Mouse (Mus musculus) heart, adult 18-20 months (tissue): ENCODE measurements around the gene Prss38. TPM values are rescaled to one million over a fixed set of nuclear protein-coding genes. Genes with fewer than 3 reads are reported as not detected.

Source experiments
- DNase-seq, 2 experiments: peaks; one replicate each; pipeline ENCODE4 v3.0.0; 2021 to 2022; ENCODE audit warnings: mixed read lengths in 1 of 2
- long read RNA-seq, 2 experiments: library from polyadenylated mRNA; stranded (forward); transcript quantifications; one replicate each; pipeline ENCODE4 v2.0.0; 2021
- total RNA-seq, 2 experiments: library from RNA; stranded (reverse); gene quantifications; 2 replicates each; pipeline ENCODE4 v1.2.3; 2021

Gene Prss38
- not detected for total RNA-seq
- long read RNA-seq, experiment 1: 0 reads
- long read RNA-seq, experiment 2: 0 reads

DNA sequence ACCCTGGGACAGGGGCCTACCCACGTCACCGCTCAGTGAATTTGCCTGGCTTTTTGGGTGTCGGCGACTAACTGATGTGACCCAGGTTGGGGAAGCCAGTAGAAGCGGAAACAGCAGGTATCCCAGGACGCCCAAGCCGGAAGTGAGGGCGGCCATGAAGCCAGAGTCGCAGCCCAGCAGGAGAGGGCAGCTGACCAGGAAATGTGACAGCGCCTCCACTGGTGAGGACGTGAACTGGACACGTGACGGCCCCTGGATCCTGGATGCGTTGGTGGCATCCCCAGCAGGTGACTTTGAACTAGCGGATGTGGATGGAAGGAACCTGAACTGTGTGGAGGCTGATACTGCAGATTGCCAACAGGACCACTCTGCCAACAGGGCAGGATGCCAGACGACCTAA lies at the start of gene Prss38:
Gene Prss38, minus strand, starts transcription at position 183 of the 400 bp plus-strand sequence.
- no peak for DNase-seq

- no peak for DNase-seq
Measured at GRCm38 (mm10) chr11:59423010-59423588, 47.6 kb upstream of the Prss38 start.

DNA sequence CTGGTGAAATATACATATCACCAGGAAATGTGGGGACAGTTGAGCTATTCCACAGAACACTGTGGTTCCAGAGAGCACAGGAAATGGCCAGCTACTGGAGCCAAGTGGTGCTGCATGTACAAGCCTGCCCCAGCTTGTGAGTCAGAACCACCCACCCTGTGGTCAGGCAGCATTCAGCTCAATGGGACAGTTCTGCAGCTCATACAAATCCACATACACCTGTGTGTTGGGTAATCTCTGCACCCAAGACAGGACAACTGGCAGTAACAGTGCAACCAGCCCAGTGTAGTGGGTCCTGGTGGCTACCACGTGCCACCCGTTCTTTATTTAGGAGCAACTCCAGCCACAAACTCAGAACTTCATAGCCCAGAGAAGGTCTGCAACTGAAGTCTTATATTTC lies 46.5 kb upstream of the Prss38 start:
- no peak for DNase-seq

- peak in 1 of 2 experiments; percentile 26 for DNase-seq
Measured at GRCm38 (mm10) chr11:59421436-59421835, 46.0 kb upstream of the Prss38 start.

DNA sequence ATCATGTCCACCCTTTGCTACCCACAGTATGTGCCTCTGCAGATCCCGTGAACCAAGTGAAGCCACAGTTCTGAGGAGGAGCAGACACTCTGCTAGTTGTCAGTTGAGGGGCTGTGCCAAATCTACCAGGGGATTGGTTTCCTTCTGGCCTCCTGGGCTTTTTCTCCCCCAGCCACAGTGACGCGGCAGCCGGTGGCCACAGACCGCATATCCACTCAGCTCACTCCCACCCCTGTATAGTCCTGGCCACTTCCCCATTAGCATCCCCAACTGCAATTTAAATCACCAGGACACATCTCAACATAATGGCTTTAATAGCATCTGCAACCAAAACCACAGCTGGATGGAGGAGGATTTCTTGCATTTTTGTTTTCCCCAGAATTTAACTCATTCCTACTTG lies 43.3 kb upstream of the Prss38 start:
- no peak for DNase-seq

DNA sequence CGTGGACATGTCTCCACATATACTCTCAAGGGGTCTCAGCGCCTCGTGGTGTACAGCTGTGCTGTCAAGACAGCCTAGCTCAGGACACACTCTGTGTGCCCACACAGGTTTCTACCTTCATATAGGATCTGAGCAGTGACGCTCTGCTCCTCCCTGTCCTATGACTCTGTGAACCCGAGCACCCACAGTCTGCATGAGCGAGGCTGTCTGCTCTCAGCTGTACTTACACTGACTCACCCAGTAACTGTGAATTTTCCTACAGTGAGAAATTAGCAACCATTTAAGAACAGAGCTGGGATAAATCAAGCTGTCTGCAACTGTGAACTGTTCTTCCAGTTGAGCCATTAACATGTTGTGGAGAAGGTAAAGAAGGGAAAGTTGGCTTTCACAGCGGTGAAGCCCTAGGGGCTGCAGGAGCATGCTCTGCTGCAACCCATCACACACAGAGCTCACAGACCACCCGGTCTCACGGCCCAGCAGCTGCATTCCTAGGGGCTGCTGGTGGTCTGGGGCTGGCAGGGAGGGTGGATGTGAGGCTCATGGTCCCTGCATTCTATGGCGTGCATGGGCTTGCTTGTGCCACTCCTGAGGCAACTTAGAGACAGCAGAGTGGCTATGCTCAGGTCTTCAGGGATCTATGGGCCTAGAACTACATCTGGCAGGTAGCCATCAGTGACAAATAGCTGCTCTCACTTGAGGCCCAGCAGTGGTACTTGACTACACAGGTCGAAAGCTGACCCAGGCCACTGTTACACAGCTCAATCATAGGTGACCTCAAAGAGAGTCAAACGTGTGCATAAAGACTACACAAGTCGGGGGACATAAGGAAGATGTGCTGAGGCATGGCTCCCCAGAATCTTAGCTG lies 37.8 kb upstream of the Prss38 start:
- DNase-seq: no peak

- no peak for DNase-seq
Measured at GRCm38 (mm10) chr11:59412058-59412457, 36.6 kb upstream of the Prss38 start.

DNA sequence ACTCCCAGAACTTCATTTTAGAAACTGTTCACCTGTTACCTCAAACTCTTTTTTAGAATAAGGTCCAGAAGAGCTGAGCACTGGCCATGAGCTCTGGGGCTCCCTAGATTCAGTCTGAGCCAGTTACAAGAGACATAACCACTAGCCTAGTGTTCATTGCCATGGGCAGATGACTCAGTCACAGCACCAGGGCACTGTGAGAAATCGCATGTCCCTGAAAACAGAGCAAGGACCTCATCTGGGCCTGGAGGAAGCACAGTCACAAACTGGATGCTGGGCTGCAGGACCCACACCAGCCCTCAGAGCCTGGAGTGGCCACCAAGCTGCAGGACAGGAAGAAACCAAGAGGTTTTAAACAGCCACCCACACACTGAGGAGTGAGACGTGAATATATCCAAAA lies 35.4 kb upstream of the Prss38 start:
- no peak for DNase-seq

DNA sequence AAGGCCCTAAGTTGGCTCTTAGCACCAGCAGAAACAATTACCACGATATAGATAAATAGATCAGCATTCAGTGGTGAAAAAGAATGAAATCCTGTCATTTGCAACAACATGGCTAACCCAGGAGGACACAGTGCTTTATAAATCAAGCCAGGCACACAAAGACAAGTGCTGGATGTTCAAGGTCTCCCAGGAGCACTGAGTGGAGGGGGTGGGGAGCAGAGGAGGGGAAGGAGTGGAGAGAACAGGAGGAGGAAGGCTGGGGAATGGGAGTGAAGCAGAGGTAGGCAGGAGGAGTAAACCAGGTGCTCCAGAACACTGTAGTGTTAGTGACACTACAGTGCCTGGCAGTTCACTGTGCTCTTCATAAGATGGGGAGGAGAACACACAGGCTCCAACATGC lies 30.3 kb upstream of the Prss38 start:
- no peak for DNase-seq

GRCm38 (mm10) chr11:59400876-59401275 lies 25.4 kb upstream of the Prss38 start:
- DNase-seq: no peak

- DNase-seq: no peak
Measured at GRCm38 (mm10) chr11:59399830-59400229, 24.4 kb upstream of the Prss38 start.

DNA sequence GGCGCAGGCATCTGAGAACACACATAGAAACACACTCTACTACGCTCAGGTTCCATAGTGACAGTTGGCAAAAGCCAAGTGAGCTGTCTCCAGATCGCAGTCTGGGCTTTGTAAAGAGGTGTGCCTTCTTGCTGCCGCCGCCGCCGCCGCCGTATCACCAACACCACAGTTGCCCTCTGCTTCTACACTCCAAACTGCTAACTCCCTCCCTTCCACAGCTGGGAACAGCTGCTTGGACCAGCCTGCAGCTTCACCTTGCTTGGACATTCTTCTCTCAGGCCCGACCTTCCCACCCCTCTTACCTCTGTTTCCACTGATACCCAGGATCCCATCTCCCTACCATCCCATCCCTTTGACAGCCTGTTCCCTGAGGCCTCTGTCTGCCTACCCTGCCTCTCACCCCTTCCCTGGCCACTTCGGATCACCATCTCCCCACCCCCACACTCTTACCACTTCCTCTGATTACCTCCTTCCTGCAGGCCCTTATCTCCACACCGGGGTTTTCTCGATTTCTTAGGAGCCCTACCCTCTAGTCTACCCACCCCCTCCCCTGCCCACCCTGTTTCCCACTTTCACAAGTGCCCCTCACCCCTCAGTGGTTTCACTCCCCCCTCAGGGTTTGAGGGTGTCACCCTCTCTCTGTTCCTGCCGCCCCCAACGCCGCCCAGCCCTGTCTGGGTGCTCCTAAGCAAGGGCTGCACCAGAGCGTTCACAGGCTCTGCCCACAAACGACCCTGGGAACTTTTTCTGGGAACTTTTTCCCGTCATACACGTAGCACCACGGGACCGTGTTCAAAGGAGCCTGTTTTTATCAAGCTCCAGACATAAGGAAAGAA lies 22.3 kb upstream of the Prss38 start:
- no peak for DNase-seq

- no peak for DNase-seq
Measured at GRCm38 (mm10) chr11:59394451-59394850, 19.0 kb upstream of the Prss38 start.

DNA sequence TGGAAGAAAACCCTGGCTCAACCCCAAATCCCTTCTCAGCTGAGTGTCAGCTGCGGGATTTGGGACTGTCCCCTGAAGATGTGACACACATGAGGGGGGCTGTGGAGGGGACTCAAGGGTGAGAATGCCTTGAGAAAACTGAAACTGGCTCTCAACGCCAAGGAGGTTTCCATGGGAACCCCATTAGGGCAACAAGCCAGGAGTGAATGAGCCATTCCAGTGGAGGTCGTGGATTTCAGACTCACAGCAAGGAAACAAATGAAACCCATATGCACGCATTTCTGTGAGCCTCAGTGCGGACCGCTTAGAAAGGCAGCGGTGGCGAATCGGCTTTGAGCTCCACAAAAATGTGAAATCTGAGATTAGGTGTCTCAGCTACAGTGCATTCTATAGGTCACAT lies 18.1 kb upstream of the Prss38 start:
- peak; percentile 15 to 34 for DNase-seq

DNA sequence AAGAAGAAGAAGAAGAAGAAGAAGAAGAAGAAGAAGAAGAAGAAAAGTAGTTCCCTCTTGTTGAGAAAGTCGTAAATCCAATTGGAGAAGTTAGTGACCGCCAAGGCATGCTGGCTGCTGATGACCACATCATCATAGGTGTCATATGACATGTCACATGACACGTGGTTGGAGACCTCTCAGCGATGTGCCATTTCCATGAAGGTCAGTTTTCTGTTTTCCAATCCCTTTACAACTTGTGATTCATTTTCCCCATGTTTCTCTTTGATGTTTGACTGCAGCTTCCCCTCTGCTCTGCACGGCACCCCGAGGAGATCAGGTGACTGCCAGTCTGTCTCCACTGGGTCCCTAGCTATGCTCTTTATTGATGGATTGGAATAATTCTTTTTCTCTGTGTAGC lies 16.8 kb upstream of the Prss38 start:
- no peak for DNase-seq

DNA sequence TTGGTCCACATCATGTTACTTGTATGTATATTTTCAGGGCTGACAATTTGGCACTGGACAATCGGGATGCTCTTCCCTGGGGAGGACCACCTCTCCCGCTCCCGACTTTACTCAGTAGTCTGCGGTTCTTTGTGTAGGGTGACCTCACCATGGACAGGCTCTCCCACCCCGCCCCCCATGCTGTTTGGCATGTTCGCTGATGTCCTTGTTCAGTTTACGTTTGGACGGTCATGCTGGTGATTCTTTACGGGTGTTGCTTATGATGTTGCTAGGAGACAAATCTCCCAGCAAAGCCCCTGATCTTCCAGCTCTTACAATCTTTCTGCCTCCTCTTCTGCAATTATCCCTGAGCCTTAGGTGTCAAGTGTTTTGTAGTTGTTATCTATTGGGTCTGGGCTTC lies 15.0 kb upstream of the Prss38 start:
- no peak for DNase-seq

GRCm38 (mm10) chr11:59389617-59390016 lies 14.2 kb upstream of the Prss38 start:
- DNase-seq: no peak

DNA sequence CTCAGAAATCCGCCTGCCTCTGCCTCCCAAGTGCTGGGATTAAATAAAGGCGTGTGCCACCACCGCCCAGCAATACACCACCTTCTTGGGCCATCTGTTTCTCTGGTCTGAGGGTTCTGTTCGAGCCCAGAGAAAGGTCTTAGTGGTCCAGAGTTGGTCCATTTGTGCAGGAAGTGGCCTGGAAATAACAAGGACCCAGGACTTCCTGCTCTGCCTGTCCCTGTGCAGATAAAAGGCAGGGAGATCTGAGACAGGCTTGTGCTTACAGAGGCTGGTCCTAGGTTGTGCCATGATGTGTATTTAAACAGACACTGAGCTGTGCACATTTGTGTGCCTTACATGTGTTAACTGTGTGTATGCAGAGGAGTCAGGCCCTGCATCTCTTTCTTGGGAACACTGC lies 13.3 kb upstream of the Prss38 start:
- DNase-seq: no peak

GRCm38 (mm10) chr11:59387471-59387870 lies 12.0 kb upstream of the Prss38 start:
- no peak for DNase-seq

DNA sequence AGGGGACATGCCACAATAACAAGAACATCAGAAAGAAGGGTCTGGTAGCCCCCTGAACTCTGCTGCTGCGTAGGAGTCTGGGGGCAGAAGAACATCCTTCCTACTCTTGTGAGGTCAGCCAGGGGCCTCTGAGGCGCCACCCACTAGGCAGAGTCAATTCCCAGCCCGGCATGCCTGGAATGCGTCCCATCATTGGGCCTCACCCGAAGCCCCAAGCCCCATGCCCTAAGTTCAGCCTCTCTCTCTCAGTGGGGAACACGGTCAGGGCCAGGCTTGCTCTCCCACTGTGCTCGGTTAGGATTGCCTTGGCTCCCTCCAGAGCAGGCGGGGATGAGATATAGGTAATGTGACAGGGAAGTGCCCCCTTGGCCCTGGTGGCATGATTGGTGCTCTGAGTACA lies 9.7 kb upstream of the Prss38 start:
- no peak for DNase-seq

DNA sequence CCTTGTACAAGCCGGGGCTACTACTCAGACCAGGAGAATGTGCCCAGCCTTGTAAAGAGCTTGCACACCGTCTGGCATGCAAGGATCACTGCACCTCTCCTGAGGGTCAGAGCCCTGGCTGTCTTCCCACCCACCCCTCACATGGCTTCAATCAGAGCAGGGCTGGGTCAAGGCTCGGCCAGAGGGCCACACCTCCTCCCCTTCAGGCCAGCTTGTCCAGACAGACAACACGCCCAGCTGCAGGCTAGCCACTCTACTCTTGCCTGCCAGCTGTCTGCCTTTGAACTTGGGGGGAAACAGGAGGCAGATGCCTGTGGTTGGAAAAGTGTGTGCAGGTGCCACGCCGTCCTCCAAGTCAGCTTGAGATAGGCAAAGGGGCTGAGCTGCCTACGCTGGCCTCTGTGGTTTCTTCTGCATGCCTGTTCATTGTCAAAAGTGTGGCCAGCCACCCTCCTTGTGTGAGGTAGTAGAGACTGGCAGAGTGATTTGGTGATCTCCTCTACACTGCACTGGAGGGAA lies 9.0 kb upstream of the Prss38 start:
- peak in 1 of 2 experiments; percentile 18 for DNase-seq

DNA sequence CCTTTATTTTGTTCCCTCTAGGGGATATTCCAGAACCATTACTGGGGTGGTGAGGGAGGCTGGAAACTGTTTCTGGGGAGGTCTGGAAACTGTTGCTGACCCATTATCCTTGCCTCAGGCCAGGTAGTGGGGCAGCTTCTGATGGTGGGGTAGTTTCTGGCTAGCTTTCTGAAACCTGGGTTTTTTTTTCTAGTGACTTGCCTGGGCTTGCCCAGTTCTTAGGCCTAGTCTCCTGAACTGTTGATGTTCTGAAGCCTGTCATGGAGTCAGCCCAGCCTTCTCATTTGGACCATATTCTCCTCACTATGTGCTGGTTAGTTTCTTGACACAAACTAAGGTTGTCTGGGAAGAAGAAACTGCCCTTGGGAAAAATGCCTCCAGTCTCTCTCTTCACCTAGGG lies 4.1 kb upstream of the Prss38 start:
- no peak for DNase-seq

DNA sequence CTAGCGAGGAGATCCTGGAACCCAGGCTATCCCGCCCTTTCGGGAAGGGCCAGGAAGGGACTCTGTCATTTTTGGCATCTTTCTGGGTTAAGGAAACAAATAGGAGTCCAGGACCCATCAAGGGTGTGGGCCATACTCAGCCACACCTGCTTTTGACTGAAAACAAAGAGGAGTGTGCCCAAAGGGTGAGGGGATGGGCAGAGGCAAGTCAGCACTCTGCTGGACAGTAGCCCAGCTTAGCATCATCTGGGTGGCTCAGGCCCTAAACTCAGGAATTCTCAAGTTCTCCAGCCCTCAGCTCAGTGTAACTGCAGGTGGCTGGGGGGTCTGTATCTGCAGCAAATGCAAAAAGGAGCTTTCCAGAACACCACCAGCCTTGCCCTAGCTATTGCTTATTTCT lies 2.5 kb upstream of the Prss38 start:
- peak in 1 of 2 experiments; percentile 18 for DNase-seq
